Mouse (Mus musculus) C2C12 (cell line): Measurements from ENCODE around the gene Coq2.

Experiments used
- CEBPB ChIP-seq: IDR thresholded peaks from one replicate; pipeline ENCODE4 v1.6.1; 2011; ENCODE audit warnings: low read depth, mild to moderate bottlenecking, control low read depth, moderate library complexity
- CTCF ChIP-seq: IDR thresholded peaks from one replicate; pipeline ENCODE4 v1.5.1; 2011; ENCODE audit not compliant: control insufficient read depth, insufficient read depth, insufficient read length
- MAX ChIP-seq: IDR thresholded peaks from one replicate; pipeline ENCODE4 v1.6.1; 2011; ENCODE audit warnings: mild to moderate bottlenecking, control low read depth
- MYOD1 ChIP-seq: IDR thresholded peaks from one replicate; pipeline ENCODE4 v1.6.1; 2011; ENCODE audit warnings: low read depth; ENCODE audit not compliant: control insufficient read depth, insufficient read length
- USF1 ChIP-seq: IDR thresholded peaks from one replicate; pipeline ENCODE4 v1.6.1; 2011; ENCODE audit warnings: low read depth, mild to moderate bottlenecking, control low read depth, moderate library complexity

DNA sequence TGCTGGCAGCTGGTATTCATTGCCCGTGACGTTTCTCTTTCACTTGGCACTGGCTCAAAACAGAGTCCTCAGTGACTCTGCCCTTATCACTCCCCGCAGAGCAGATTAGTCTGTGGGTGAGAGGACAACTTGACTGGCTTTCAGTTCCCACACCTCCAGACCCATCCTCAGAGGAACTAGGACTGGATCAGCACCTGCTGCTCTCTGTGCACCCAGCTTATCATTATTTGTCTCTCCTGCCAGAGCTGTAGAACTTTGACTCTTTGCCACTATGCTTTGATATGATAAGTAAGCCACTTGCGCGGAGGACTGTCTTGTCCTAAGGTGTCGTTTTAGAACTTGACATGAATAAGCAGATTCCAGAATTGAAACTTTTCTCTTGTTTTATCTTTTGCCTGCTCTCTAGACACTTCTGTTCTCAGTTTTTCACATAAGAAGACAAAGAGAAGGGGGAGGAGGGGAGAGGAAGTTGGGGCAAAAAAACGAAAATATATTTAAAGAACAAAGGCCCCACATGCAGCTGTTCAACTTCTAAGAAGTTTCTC, 30.9 kb downstream of the Coq2 start:
- TF ChIP-seq CTCF = no peak
- no peak for TF ChIP-seq MAX
- TF ChIP-seq USF1 = no peak
- no peak for TF ChIP-seq MYOD1
- no peak for TF ChIP-seq CEBPB
